Mouse (Mus musculus): Measurements from ENCODE around the gene Il1b. TPM values are rescaled to one million over a fixed set of nuclear protein-coding genes. Genes with fewer than 3 reads are reported as not detected.

Gene Il1b
- polyA plus RNA-seq, 1 experiment from 2014 or later = 0.25 TPM

GRCm38 (mm10) chr2:129403786-129404185 is 32.8 kb upstream of the Il1b start:
- 93% methylated on average over 2 of the region's 2 CpGs for WGBS
- Histone ChIP-seq H3K4me3 (ENCODE audit: low read depth, low read length) (no peak overlapping the region), H3K36me3 (ENCODE audit: control insufficient read depth, insufficient read depth, low read length) (no peaks in the 10 kb centered on the region), H3K9me3 (ENCODE audit: control insufficient read depth, low read length) (no peaks in the 10 kb centered on the region), H3K9ac (replicated peaks; ENCODE audit: low read depth, low read length) (no peak overlapping the region), H3K4me1 (ENCODE audit: control insufficient read depth, insufficient read depth, low read length) (no peaks in the 10 kb centered on the region), H3K4me2 (ENCODE audit: low read depth, low read length) (no peak overlapping the region), H3K27me3 (ENCODE audit: control insufficient read depth, insufficient read depth, low read length) (no peaks in the 10 kb centered on the region), H3K27ac (ENCODE audit: low read depth, low read length) (no peak overlapping the region)
- no peak for ATAC-seq (ENCODE audit: low read depth)

GRCm38 (mm10) chr2:129402330-129402729 is 31.4 kb upstream of the Il1b start:
- H3K4me2 ChIP-seq (ENCODE audit: low read depth, low read length) = no peak overlapping the region
- 90% methylated on average over 3 of the region's 3 CpGs for WGBS

GRCm38 (mm10) chr2:129401803-129402202 is 30.9 kb upstream of the Il1b start:
- Histone ChIP-seq H3K4me2 (ENCODE audit: low read depth, low read length) (no peak overlapping the region), H3K27me3 (ENCODE audit: control insufficient read depth, insufficient read depth, low read length) (no peaks in the 10 kb centered on the region), H3K27ac (ENCODE audit: low read depth, low read length) (no peak overlapping the region), H3K4me3 (ENCODE audit: low read depth, low read length) (no peak overlapping the region), H3K36me3 (ENCODE audit: control insufficient read depth, insufficient read depth, low read length) (no peaks in the 10 kb centered on the region), H3K4me1 (ENCODE audit: control insufficient read depth, insufficient read depth, low read length) (no peaks in the 10 kb centered on the region), H3K9me3 (ENCODE audit: control insufficient read depth, low read length) (no peaks in the 10 kb centered on the region), H3K9ac (replicated peaks; ENCODE audit: low read depth, low read length) (no peak overlapping the region)
- 93% methylated on average over 5 of the region's 5 CpGs for WGBS
- no peak for ATAC-seq (ENCODE audit: low read depth)

More at GRCm38 (mm10) chr2:129402330-129402729, 31.4 kb upstream of the Il1b start:
- Histone ChIP-seq H3K9me3 (ENCODE audit: control insufficient read depth, low read length) (no peaks in the 10 kb centered on the region), H3K27ac (ENCODE audit: low read depth, low read length) (no peak overlapping the region), H3K4me3 (ENCODE audit: low read depth, low read length) (no peak overlapping the region), H3K36me3 (ENCODE audit: control insufficient read depth, insufficient read depth, low read length) (no peaks in the 10 kb centered on the region), H3K27me3 (ENCODE audit: control insufficient read depth, insufficient read depth, low read length) (no peaks in the 10 kb centered on the region), H3K9ac (replicated peaks; ENCODE audit: low read depth, low read length) (no peak overlapping the region), H3K4me1 (ENCODE audit: control insufficient read depth, insufficient read depth, low read length) (no peaks in the 10 kb centered on the region)
- no peak for ATAC-seq (ENCODE audit: low read depth)

GRCm38 (mm10) chr2:129398176-129398575 is 27.2 kb upstream of the Il1b start:
- Histone ChIP-seq H3K36me3 (ENCODE audit: control insufficient read depth, insufficient read depth, low read length) (no peaks in the 10 kb centered on the region), H3K4me3 (ENCODE audit: low read depth, low read length) (no peak overlapping the region), H3K9ac (replicated peaks; ENCODE audit: low read depth, low read length) (no peak overlapping the region), H3K4me2 (ENCODE audit: low read depth, low read length) (no peak overlapping the region), H3K4me1 (ENCODE audit: control insufficient read depth, insufficient read depth, low read length) (no peaks in the 10 kb centered on the region), H3K27ac (ENCODE audit: low read depth, low read length) (no peak overlapping the region), H3K27me3 (ENCODE audit: control insufficient read depth, insufficient read depth, low read length) (no peaks in the 10 kb centered on the region), H3K9me3 (ENCODE audit: control insufficient read depth, low read length) (no peaks in the 10 kb centered on the region)
- ATAC-seq (ENCODE audit: low read depth) = no peak
- WGBS = 82% methylated on average over 3 of the region's 3 CpGs

GRCm38 (mm10) chr2:129393524-129393923 is 22.6 kb upstream of the Il1b start:
- H3K4me3 ChIP-seq (ENCODE audit: low read depth, low read length) = no peak overlapping the region
- H3K27ac ChIP-seq (ENCODE audit: low read depth, low read length) = no peak overlapping the region
- no peak overlapping the region for H3K4me2 ChIP-seq (ENCODE audit: low read depth, low read length)
- no peak for ATAC-seq (ENCODE audit: low read depth)
- no peaks in the 10 kb centered on the region for H3K4me1 ChIP-seq (ENCODE audit: control insufficient read depth, insufficient read depth, low read length)
- H3K9me3 ChIP-seq (ENCODE audit: control insufficient read depth, low read length) = no peaks in the 10 kb centered on the region
- WGBS = 43% methylated on average over 6 of the region's 6 CpGs
- H3K36me3 ChIP-seq (ENCODE audit: control insufficient read depth, insufficient read depth, low read length) = no peaks in the 10 kb centered on the region
- H3K27me3 ChIP-seq (ENCODE audit: control insufficient read depth, insufficient read depth, low read length) = no peaks in the 10 kb centered on the region
- H3K9ac ChIP-seq (replicated peaks; ENCODE audit: low read depth, low read length) = no peak overlapping the region

GRCm38 (mm10) chr2:129390161-129390560 is 19.2 kb upstream of the Il1b start:
- Histone ChIP-seq H3K4me1 (ENCODE audit: control insufficient read depth, insufficient read depth, low read length) (no peaks in the 10 kb centered on the region), H3K9me3 (ENCODE audit: control insufficient read depth, low read length) (no peaks in the 10 kb centered on the region), H3K4me2 (ENCODE audit: low read depth, low read length) (no peak overlapping the region), H3K9ac (replicated peaks; ENCODE audit: low read depth, low read length) (no peak overlapping the region), H3K27me3 (ENCODE audit: control insufficient read depth, insufficient read depth, low read length) (no peaks in the 10 kb centered on the region), H3K27ac (ENCODE audit: low read depth, low read length) (no peak overlapping the region), H3K4me3 (ENCODE audit: low read depth, low read length) (no peak overlapping the region), H3K36me3 (ENCODE audit: control insufficient read depth, insufficient read depth, low read length) (no peaks in the 10 kb centered on the region)
- no peak for ATAC-seq (ENCODE audit: low read depth)
- 90% methylated on average over 5 of the region's 5 CpGs for WGBS

- ATAC-seq (ENCODE audit: low read depth) = no peak
- 85% methylated on average over 2 of the region's 2 CpGs for WGBS
Observed at GRCm38 (mm10) chr2:129389323-129389722, 18.4 kb upstream of the Il1b start.

GRCm38 (mm10) chr2:129385331-129385730 is 14.4 kb upstream of the Il1b start:
- Histone ChIP-seq H3K4me1 (ENCODE audit: control insufficient read depth, insufficient read depth, low read length) (no peaks in the 10 kb centered on the region), H3K4me3 (ENCODE audit: low read depth, low read length) (no peak overlapping the region), H3K4me2 (ENCODE audit: low read depth, low read length) (no peak overlapping the region), H3K9ac (replicated peaks; ENCODE audit: low read depth, low read length) (no peak overlapping the region), H3K36me3 (ENCODE audit: control insufficient read depth, insufficient read depth, low read length) (no peaks in the 10 kb centered on the region), H3K27me3 (ENCODE audit: control insufficient read depth, insufficient read depth, low read length) (no peaks in the 10 kb centered on the region), H3K27ac (ENCODE audit: low read depth, low read length) (no peak overlapping the region), H3K9me3 (ENCODE audit: control insufficient read depth, low read length) (no peaks in the 10 kb centered on the region)
- no peak for ATAC-seq (ENCODE audit: low read depth)
- 92% methylated on average over 3 of the region's 3 CpGs for WGBS

More at GRCm38 (mm10) chr2:129389323-129389722, 18.4 kb upstream of the Il1b start:
- Histone ChIP-seq H3K36me3 (ENCODE audit: control insufficient read depth, insufficient read depth, low read length) (no peaks in the 10 kb centered on the region), H3K9me3 (ENCODE audit: control insufficient read depth, low read length) (no peaks in the 10 kb centered on the region), H3K4me1 (ENCODE audit: control insufficient read depth, insufficient read depth, low read length) (no peaks in the 10 kb centered on the region), H3K9ac (replicated peaks; ENCODE audit: low read depth, low read length) (no peak overlapping the region), H3K27me3 (ENCODE audit: control insufficient read depth, insufficient read depth, low read length) (no peaks in the 10 kb centered on the region), H3K27ac (ENCODE audit: low read depth, low read length) (no peak overlapping the region), H3K4me2 (ENCODE audit: low read depth, low read length) (no peak overlapping the region), H3K4me3 (ENCODE audit: low read depth, low read length) (no peak overlapping the region)

GRCm38 (mm10) chr2:129384272-129384660 is 13.3 kb upstream of the Il1b start:
- Histone ChIP-seq H3K27me3 (ENCODE audit: control insufficient read depth, insufficient read depth, low read length) (no peaks in the 10 kb centered on the region), H3K36me3 (ENCODE audit: control insufficient read depth, insufficient read depth, low read length) (no peaks in the 10 kb centered on the region), H3K9ac (replicated peaks; ENCODE audit: low read depth, low read length) (no peak overlapping the region), H3K27ac (ENCODE audit: low read depth, low read length) (no peak overlapping the region), H3K4me3 (ENCODE audit: low read depth, low read length) (no peak overlapping the region), H3K4me2 (ENCODE audit: low read depth, low read length) (no peak overlapping the region), H3K4me1 (ENCODE audit: control insufficient read depth, insufficient read depth, low read length) (no peaks in the 10 kb centered on the region), H3K9me3 (ENCODE audit: control insufficient read depth, low read length) (no peaks in the 10 kb centered on the region)
- ATAC-seq (ENCODE audit: low read depth) = no peak
- WGBS = 82% methylated on average over 8 of the region's 8 CpGs

Data from neural tube, embryonic 14.5 days (tissue).